Mouse (Mus musculus) kidney, adult 2 months (tissue): ENCODE results near the gene Lsm6. TPM values are rescaled to one million over a fixed set of nuclear protein-coding genes. Genes with fewer than 3 reads are reported as not detected.

Experiments
- DNase-seq: peaks from one replicate; pipeline ENCODE4 v3.0.0; 2021
- H3K27ac ChIP-seq: fragments of 200-500 bp; 2 replicates; pipeline ENCODE4 v1.5.1; 2012; ENCODE audit warnings: low read depth, low read length, control low read depth, inconsistent platforms; ENCODE audit not compliant: insufficient read depth
- H3K27me3 ChIP-seq: fragments of 200-500 bp; replicated peaks from 2 replicates; pipeline ENCODE4 v1.6.1; 2012; ENCODE audit warnings: mild to moderate bottlenecking, moderate library complexity, low read length, inconsistent platforms; ENCODE audit not compliant: control insufficient read depth, insufficient read depth
- H3K36me3 ChIP-seq: fragments of 200-500 bp; 2 replicates; pipeline ENCODE4 v1.6.1; 2012; ENCODE audit warnings: mild to moderate bottlenecking, moderate library complexity, low read length, inconsistent platforms; ENCODE audit not compliant: control insufficient read depth, insufficient read depth
- H3K4me1 ChIP-seq: fragments of 200-500 bp; 2 replicates; pipeline ENCODE4 v1.6.1; 2011; ENCODE audit warnings: low read length; ENCODE audit not compliant: control insufficient read depth, insufficient read depth
- H3K4me3 ChIP-seq: fragments of 200-500 bp; 2 replicates; pipeline ENCODE4 v1.5.1; 2011; ENCODE audit warnings: mild to moderate bottlenecking, low read depth, low read length, control low read depth; ENCODE audit not compliant: insufficient read depth
- CTCF ChIP-seq: fragments of 200-500 bp; conservative IDR thresholded peaks from 2 replicates; pipeline ENCODE4 v1.5.1; 2011; ENCODE audit warnings: low read depth, mild to moderate bottlenecking, control low read depth, low read length, moderate library complexity, mixed read lengths; ENCODE audit not compliant: insufficient read depth, insufficient read length
- POLR2A ChIP-seq: fragments of 200-500 bp; IDR thresholded peaks from one replicate; pipeline ENCODE4 v1.6.1; 2011; ENCODE audit warnings: low read depth, low read length, control low read depth
- WGBS: fragments of 180-500 bp; shearing (Covaris S2); methylation state at CpG from one replicate; pipeline ENCODE4 v1.1.7; 2018; 5-methylcytosine and 5-hydroxymethylcytosine counted together
- polyA plus RNA-seq: library from polyadenylated mRNA; depleted of rRNA; stranded (reverse); fragments of >200 nt; gene quantifications from 2 replicates; pipeline ENCODE4 v1.2.3, GENCODE M21; 2012; rRNA removed

The Lsm6 gene
- 10.2 and 19.6 TPM in 2 replicates for polyA plus RNA-seq

GRCm38 (mm10) chr8:78820673-78821310, at the start of gene Lsm6:
TSS of gene Lsm6 (minus strand) at chr8:78821140.
- H3K27me3 ChIP-seq: no peaks in the 10 kb centered on the region
- no peaks in the 10 kb centered on the region for H3K36me3 ChIP-seq
- H3K4me1 ChIP-seq: peaks cover 5% of the 10 kb centered on the region; the same call in 1 of the 2 replicates
- peak within 1 kb of the TSS; percentile 95 for H3K27ac ChIP-seq
- TF ChIP-seq CTCF (no peak), POLR2A (no peak)
- H3K4me3 ChIP-seq: peak within 1 kb of the TSS; percentile 98
- peak; percentile 99 for DNase-seq
- under 1% methylated on average over 68 of the region's 70 CpGs for WGBS

- H3K27ac ChIP-seq: no peak overlapping the region
- TF ChIP-seq POLR2A (no peak), CTCF (no peak)
- no peak overlapping the region for H3K4me3 ChIP-seq
- H3K27me3 ChIP-seq: no peaks in the 10 kb centered on the region; the same call in 1 of the 2 replicates
- no peaks in the 10 kb centered on the region for H3K4me1 ChIP-seq
- no peaks in the 10 kb centered on the region for H3K36me3 ChIP-seq
- DNase-seq: no peak
- 81% methylated on average over 2 of the region's 2 CpGs for WGBS
Measured at GRCm38 (mm10) chr8:78867036-78867435, 46.1 kb upstream of the Lsm6 start.

- WGBS: 86% methylated on average over 1 of the region's 1 CpGs
- no peaks in the 10 kb centered on the region for H3K36me3 ChIP-seq
- H3K27ac ChIP-seq: no peak overlapping the region
- TF ChIP-seq CTCF (no peak), POLR2A (no peak)
- no peaks in the 10 kb centered on the region for H3K4me1 ChIP-seq
- H3K4me3 ChIP-seq: no peak overlapping the region
- DNase-seq: no peak
- no peaks in the 10 kb centered on the region; the same call in 1 of the 2 replicates for H3K27me3 ChIP-seq
Measured at GRCm38 (mm10) chr8:78863001-78863400, 42.1 kb upstream of the Lsm6 start.

- no peak overlapping the region for H3K27ac ChIP-seq
- no peaks in the 10 kb centered on the region for H3K4me1 ChIP-seq
- H3K4me3 ChIP-seq: no peak overlapping the region
- TF ChIP-seq POLR2A (no peak), CTCF (no peak)
- WGBS: 62% methylated on average over 9 of the region's 9 CpGs
- H3K36me3 ChIP-seq: no peaks in the 10 kb centered on the region
- DNase-seq: no peak
- H3K27me3 ChIP-seq: no peaks in the 10 kb centered on the region; the same call in 1 of the 2 replicates
Measured at GRCm38 (mm10) chr8:78862046-78862445, 41.1 kb upstream of the Lsm6 start.

- 58% methylated on average over 5 of the region's 5 CpGs for WGBS
- H3K4me1 ChIP-seq: no peaks in the 10 kb centered on the region
- no peak for DNase-seq
- no peaks in the 10 kb centered on the region; the same call in 1 of the 2 replicates for H3K27me3 ChIP-seq
- no peak for TF ChIP-seq POLR2A
- TF ChIP-seq CTCF: no peak
- H3K4me3 ChIP-seq: no peak overlapping the region
- H3K27ac ChIP-seq: no peak overlapping the region
- no peaks in the 10 kb centered on the region for H3K36me3 ChIP-seq
Measured at GRCm38 (mm10) chr8:78860789-78861188, 39.8 kb upstream of the Lsm6 start.

- 95% methylated on average over 7 of the region's 7 CpGs for WGBS
- Histone ChIP-seq H3K36me3 (no peaks in the 10 kb centered on the region), H3K27me3 (no peaks in the 10 kb centered on the region), H3K27ac (no peak overlapping the region), H3K4me3 (no peak overlapping the region), H3K4me1 (no peaks in the 10 kb centered on the region)
- no peak for DNase-seq
- TF ChIP-seq POLR2A (no peak), CTCF (no peak)
Measured at GRCm38 (mm10) chr8:78857421-78857820, 36.5 kb upstream of the Lsm6 start.

- no peaks in the 10 kb centered on the region for H3K36me3 ChIP-seq
- no peaks in the 10 kb centered on the region for H3K27me3 ChIP-seq
- TF ChIP-seq CTCF (no peak), POLR2A (no peak)
- no peak for DNase-seq
- no peak overlapping the region for H3K27ac ChIP-seq
- H3K4me1 ChIP-seq: no peaks in the 10 kb centered on the region
- no peak overlapping the region for H3K4me3 ChIP-seq
- WGBS: 84% methylated on average over 4 of the region's 4 CpGs
Measured at GRCm38 (mm10) chr8:78852279-78852678, 31.3 kb upstream of the Lsm6 start.

- Histone ChIP-seq H3K27me3 (no peaks in the 10 kb centered on the region), H3K36me3 (no peaks in the 10 kb centered on the region), H3K4me1 (no peaks in the 10 kb centered on the region), H3K4me3 (no peak overlapping the region), H3K27ac (no peak overlapping the region)
- WGBS: 78% methylated on average over 3 of the region's 3 CpGs
- TF ChIP-seq POLR2A (no peak), CTCF (no peak)
- DNase-seq: no peak
Measured at GRCm38 (mm10) chr8:78847240-78847639, 26.3 kb upstream of the Lsm6 start.
